Mouse (Mus musculus): ENCODE measurements at regions not wholly inside any gene's neighbourhood (a gene's known extent, or its start where the extent isn't known, plus 50 kb on each side); places are given as distances from the start of the nearest gene placed in this dataset.

- Histone ChIP-seq H3K4me3 (ENCODE audit: low read depth, low read length) (no peak overlapping the region), H3K4me2 (ENCODE audit: low read length) (no peak overlapping the region), H3K36me3 (ENCODE audit: control insufficient read depth, insufficient read depth, low read length) (no peaks in the 10 kb centered on the region), H3K4me1 (ENCODE audit: control insufficient read depth, insufficient read depth, low read length) (no peaks in the 10 kb centered on the region), H3K27ac (ENCODE audit: low read depth, low read length) (no peak overlapping the region), H3K27me3 (replicated peaks; ENCODE audit: control insufficient read depth, insufficient read depth, low read length) (no peaks in the 10 kb centered on the region), H3K9ac (ENCODE audit: low read length) (no peak overlapping the region), H3K9me3 (replicated peaks; ENCODE audit: control insufficient read depth, low read length) (no peaks in the 10 kb centered on the region)
- DNase-seq (ENCODE audit: low spot score) = no peak
- WGBS = 58% methylated on average over 3 of the region's 3 CpGs
- ATAC-seq = no peak
These were observed 80.3 kb downstream of the Ramp3 start for GRCm38 (mm10) chr11:6738581-6738980.

DNA sequence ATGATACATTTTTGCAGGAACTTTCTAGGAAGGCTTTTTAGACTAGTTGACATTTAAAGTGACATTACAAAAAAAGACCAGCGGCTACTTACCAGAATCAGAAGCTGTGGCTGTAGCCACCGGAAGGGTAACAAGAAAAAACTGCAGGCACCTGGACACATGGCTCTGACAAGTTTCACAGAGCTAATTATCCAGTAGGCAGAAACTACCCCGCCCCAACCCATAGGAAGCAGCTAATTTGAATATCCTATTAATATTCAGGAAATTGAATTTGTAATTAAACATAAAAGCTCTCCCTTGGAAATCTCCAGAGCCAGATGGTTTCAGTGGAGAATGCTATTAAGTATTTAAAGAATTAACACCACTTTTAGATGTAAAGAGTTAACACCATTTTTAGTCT is 79.8 kb downstream of the Ramp3 start:
- H3K4me1 ChIP-seq (ENCODE audit: control insufficient read depth, insufficient read depth, low read length) = no peaks in the 10 kb centered on the region

GRCm38 (mm10) chr11:6734746-6735430 is 76.6 kb downstream of the Ramp3 start:
- DNase-seq (ENCODE audit: low spot score) (no peak), ATAC-seq (no peak)
- Histone ChIP-seq H3K9me3 (replicated peaks; ENCODE audit: control insufficient read depth, low read length) (no peaks in the 10 kb centered on the region), H3K36me3 (ENCODE audit: control insufficient read depth, insufficient read depth, low read length) (no peaks in the 10 kb centered on the region), H3K9ac (ENCODE audit: low read length) (no peak overlapping the region), H3K4me2 (ENCODE audit: low read length) (no peak overlapping the region), H3K4me1 (ENCODE audit: control insufficient read depth, insufficient read depth, low read length) (no peaks in the 10 kb centered on the region), H3K27me3 (replicated peaks; ENCODE audit: control insufficient read depth, insufficient read depth, low read length) (no peaks in the 10 kb centered on the region), H3K27ac (ENCODE audit: low read depth, low read length) (no peak overlapping the region), H3K4me3 (ENCODE audit: low read depth, low read length) (no peak overlapping the region)
- WGBS = 84% methylated on average over 7 of the region's 7 CpGs

More for the DNA sequence above, 79.8 kb downstream of the Ramp3 start:
- DNase-seq (ENCODE audit: low spot score) = peak; percentile 46
- Histone ChIP-seq H3K9me3 (replicated peaks; ENCODE audit: control insufficient read depth, low read length) (no peaks in the 10 kb centered on the region), H3K36me3 (ENCODE audit: control insufficient read depth, insufficient read depth, low read length) (no peaks in the 10 kb centered on the region), H3K27me3 (replicated peaks; ENCODE audit: control insufficient read depth, insufficient read depth, low read length) (no peaks in the 10 kb centered on the region), H3K27ac (ENCODE audit: low read depth, low read length) (no peak overlapping the region), H3K4me3 (ENCODE audit: low read depth, low read length) (no peak overlapping the region), H3K4me2 (ENCODE audit: low read length) (no peak overlapping the region), H3K9ac (ENCODE audit: low read length) (no peak overlapping the region)
- peak; percentile 52 for ATAC-seq
- WGBS = 50% methylated on average over 3 of the region's 3 CpGs

DNA sequence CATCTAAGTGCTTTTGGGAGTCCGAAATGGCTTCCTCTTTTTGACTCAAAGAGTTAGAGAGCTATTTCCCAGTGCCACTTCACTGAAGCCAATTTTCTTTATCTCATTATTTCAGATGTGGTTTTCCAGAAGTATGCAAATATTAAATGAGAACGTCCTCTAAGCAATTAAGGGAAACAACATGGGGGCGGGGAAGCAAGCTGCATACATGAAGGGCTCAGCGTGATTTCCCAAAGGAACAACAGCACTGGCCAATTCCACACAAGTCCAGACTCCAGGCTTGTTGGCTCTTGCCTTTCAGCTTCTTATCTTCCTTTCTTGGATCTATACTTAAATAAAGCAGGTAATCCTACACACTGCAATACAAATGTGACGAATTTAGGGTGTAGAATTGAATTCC is 73.2 kb downstream of the Ramp3 start:
- H3K4me3 ChIP-seq (ENCODE audit: low read depth, low read length) = no peak overlapping the region
- no peak overlapping the region for H3K9ac ChIP-seq (ENCODE audit: low read length)
- H3K9me3 ChIP-seq (replicated peaks; ENCODE audit: control insufficient read depth, low read length) = no peaks in the 10 kb centered on the region
- no peaks in the 10 kb centered on the region for H3K36me3 ChIP-seq (ENCODE audit: control insufficient read depth, insufficient read depth, low read length)
- no peaks in the 10 kb centered on the region for H3K4me1 ChIP-seq (ENCODE audit: control insufficient read depth, insufficient read depth, low read length)
- H3K27me3 ChIP-seq (replicated peaks; ENCODE audit: control insufficient read depth, insufficient read depth, low read length) = no peaks in the 10 kb centered on the region
- WGBS = 73% methylated on average over 5 of the region's 5 CpGs
- DNase-seq (ENCODE audit: low spot score) (no peak), ATAC-seq (no peak)
- H3K4me2 ChIP-seq (ENCODE audit: low read length) = no peak overlapping the region
- no peak overlapping the region for H3K27ac ChIP-seq (ENCODE audit: low read depth, low read length)
